Mouse (Mus musculus) spleen, adult 2 months (tissue): Measurements from ENCODE around the gene Klf1.

Experiments
- CTCF ChIP-seq: fragments of 200-500 bp; IDR thresholded peaks from 2 replicates; pipeline ENCODE4 v1.5.1; 2011; ENCODE audit warnings: mild to moderate bottlenecking, inconsistent platforms; ENCODE audit not compliant: insufficient read depth, insufficient read length, insufficient replicate concordance; ENCODE audit errors: extremely low read depth
- POLR2A ChIP-seq: fragments of 200-500 bp; IDR thresholded peaks from 2 replicates; pipeline ENCODE4 v1.6.1; 2011; ENCODE audit warnings: low read depth, low read length, inconsistent platforms

DNA sequence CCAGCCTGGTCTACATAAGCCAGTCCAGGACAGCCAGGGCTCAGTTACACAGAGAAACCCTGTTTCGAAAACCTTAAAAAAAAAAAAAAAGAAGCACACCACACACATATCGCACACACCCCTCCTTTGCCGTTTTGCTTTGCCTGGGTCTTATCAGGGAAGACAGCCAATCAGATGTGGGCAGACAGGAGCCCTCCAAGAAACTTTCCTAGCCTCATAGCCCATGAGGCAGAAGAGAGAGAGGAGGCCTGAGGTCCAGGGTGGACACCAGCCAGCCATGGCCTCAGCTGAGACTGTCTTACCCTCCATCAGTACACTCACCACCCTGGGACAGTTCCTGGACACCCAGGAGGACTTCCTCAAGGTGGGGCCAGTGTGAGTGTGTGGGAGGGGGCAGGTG lies at the start of gene Klf1:
- TF ChIP-seq CTCF, result no peak
- TF ChIP-seq POLR2A, result no peak
